In genomic region chr7:66434453-66434935, GRCm38 (mm10) we compare ENCODE assay signal across 7 mouse cellular contexts. TPM values are rescaled to one million over a fixed set of nuclear protein-coding genes. Genes with fewer than 3 reads are reported as not detected.
DNase-seq lines count a peak whose midpoint lies in the region; TF ChIP-seq lines count a peak whose summit lies in the region.

No protein-coding gene starts in this region.

- H3K9me3 ChIP-seq in ES-E14 (ENCODE audit: control insufficient read depth, insufficient read depth, low read depth, low read length), result no peaks in the 10 kb centered on the region

- in situ Hi-C loops in ES-E14 (cut with MboI; ENCODE audit: low sequenced_read_pairs in 2 of 2, unreplicated experiment in 2 of 2), result loop anchor here in 1 of 2 experiments (5.0 kb wide), 1 partner anchor 228 kb away; no protein-coding TSS in a partner anchor

- DNase-seq in ES-E14 (ENCODE audit: low read depth, low spot score), result no peak
- DNase-seq in adrenal gland, adult 18-20 months (ENCODE audit: low spot score in 2 of 2), result peak; percentile 70 to 73
- DNase-seq in embryo, embryonic 11 days, result peak; percentile 71
- DNase-seq in heart, postnatal 14 days, result peak; percentile 66 to 81
- peak; percentile 23 to 77 for DNase-seq in layer of hippocampus, adult 8-10 months (ENCODE audit: low spot score in 2 of 2)
- peak; percentile 45 for DNase-seq in lung, postnatal 25 days (ENCODE audit: low spot score)
- DNase-seq in right cerebral cortex, postnatal 14 days, result peak; percentile 71

- H3K36me3 ChIP-seq in ES-E14 (ENCODE audit: control insufficient read depth, insufficient read depth, low read length, poor library complexity, severe bottlenecking), result no peaks in the 10 kb centered on the region

- H3K4me1 ChIP-seq in ES-E14 (ENCODE audit: control insufficient read depth in 2 of 2, insufficient read depth in 2 of 2, low read length in 2 of 2, poor library complexity in 1 of 2), result no peaks in the 10 kb centered on the region

- no peak overlapping the region for H3K27ac ChIP-seq in ES-E14 (ENCODE audit: insufficient read depth, low read depth, low read length, poor library complexity, severe bottlenecking)

- intact Hi-C loops in heart, postnatal 14 days (cut with DNase I), result loop anchor here (1.0 kb wide), 1 partner anchor 227 kb away; no protein-coding TSS in a partner anchor

- H3K9ac ChIP-seq in ES-E14 (ENCODE audit: insufficient read depth, low read depth, low read length, poor library complexity, severe bottlenecking), result no peak overlapping the region

- H3K4me3 ChIP-seq in ES-E14 (ENCODE audit: insufficient read depth in 1 of 2, low read depth in 1 of 2, low read length in 2 of 2, poor library complexity in 1 of 2, severe bottlenecking in 1 of 2), result no peak overlapping the region

TF ChIP-seq in ES-E14, 5 proteins besides CTCF, POLR2A, EP300 and RAD21:
- TF ChIP-seq ZNF384 (IDR thresholded peaks at IDR 0.05; ENCODE audit: low read depth, low read length), result no peak
- peak; percentile 52; the same call in 1 of the 2 replicates for TF ChIP-seq ZC3H11A (IDR thresholded peaks at IDR 0.05; ENCODE audit: borderline replicate concordance, low read depth, low read length)
TF ChIP-seq in ES-E14: peak in this region for 1.

RNA-seq across cellular contexts. Expression of gene Aldh1a3, which starts 7.2 kb away (rescaled TPM):
- 11.8 and 12.4 TPM in 2 replicates for total RNA-seq in ES-E14 (2012; rRNA removed)
- total RNA-seq in adrenal gland, adult 18-20 months (2021), result 10 to 100 TPM; 12.2 to 16.7 TPM
- total RNA-seq in heart, postnatal 14 days (2021), result 1 to 10 TPM; 1.5 to 1.6 TPM
- 1 to 10 TPM in 2 of 4 experiments, under 1 TPM in 2; 0.50 to 1.6 (median 1.0) TPM for total RNA-seq in layer of hippocampus, adult 8-10 months (2022)

RNA-seq across cellular contexts. Expression of gene Lrrk1, which starts 46.3 kb away (rescaled TPM):
- 3.3 and 7.4 TPM in 2 replicates for total RNA-seq in ES-E14 (2012; rRNA removed)
- 10 to 100 TPM; 12.2 to 12.6 TPM for total RNA-seq in adrenal gland, adult 18-20 months (2021)
- 10 to 100 TPM in 1 of 2 experiments, 1 to 10 TPM in 1; 9.1 to 10.5 TPM for total RNA-seq in heart, postnatal 14 days (2021)
- 1 to 10 TPM; 3.3 to 7.0 (median 4.9) TPM for total RNA-seq in layer of hippocampus, adult 8-10 months (2022)
